Mouse (Mus musculus) right cerebral cortex, postnatal 14 days (tissue): ENCODE results near the gene Gstp3.
"Not testable (repeated sequence)": the region's sequence is repeated elsewhere in the genome, so short reads cannot be mapped to it uniquely, and the experiment has no call there.

Experiments used
- DNase-seq: peaks from one replicate; pipeline ENCODE4 v3.0.0; 2022

Gstp3 gene

DNA sequence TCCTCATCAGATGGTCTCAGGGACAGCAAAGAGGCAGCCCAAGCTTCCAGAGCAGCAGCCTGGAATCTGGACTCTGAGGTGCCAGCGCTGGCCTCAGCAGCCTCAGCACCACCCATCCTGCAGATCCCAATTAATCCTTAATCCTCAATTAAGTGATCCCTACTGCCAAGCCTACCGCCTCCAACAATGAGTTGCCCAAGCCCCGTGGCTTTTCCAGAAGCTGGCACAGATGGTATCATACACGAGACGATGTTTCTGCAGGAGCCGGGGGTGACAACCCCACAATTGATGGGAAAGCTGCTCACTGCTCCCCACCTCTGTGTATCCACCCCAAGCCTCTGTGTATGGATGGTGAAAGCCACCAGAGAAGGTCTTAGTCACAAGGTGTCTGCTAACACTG, 29.8 kb upstream of the Gstp3 start:
- DNase-seq = no peak

DNA sequence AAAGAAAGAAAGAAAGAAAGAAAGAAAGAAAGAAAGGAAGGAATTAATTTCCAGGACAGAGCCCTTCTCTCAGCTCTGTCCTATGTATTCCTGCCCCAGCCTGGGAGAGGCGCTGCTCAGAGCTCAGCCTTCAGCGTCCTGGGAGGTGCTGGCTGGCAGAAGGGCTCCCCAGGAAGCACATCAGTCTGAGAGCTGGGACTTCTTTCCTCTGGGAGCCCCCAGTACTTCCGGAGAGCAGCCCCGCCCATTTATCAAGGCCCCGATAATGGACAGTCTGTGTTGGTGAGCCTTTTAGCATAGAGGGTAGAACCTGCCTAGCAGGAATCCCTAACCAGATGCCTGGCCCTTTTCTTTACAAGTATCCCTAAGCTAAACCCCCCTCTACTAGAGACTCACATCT, 28.8 kb upstream of the Gstp3 start:
- DNase-seq = no peak

DNA sequence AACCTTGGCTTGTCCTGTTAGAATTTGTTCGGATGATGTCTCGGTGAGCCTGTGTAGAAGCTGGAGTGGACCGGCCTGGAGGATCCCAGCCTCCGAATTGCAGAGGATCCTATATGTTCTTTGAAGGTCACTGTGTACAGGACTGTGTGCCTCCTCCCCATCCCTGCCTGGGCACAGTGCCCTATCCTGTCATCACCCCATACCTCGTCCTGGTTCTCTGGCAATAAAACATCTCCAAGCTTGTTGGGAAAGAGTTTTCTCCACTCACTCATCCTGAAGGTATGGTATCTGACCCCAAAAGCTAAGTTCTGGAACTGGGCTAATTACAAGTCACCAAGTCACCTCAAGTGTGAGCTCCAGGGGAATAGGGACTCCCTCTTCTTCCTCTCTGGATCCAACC, 27.7 kb upstream of the Gstp3 start:
- no peak for DNase-seq

DNA sequence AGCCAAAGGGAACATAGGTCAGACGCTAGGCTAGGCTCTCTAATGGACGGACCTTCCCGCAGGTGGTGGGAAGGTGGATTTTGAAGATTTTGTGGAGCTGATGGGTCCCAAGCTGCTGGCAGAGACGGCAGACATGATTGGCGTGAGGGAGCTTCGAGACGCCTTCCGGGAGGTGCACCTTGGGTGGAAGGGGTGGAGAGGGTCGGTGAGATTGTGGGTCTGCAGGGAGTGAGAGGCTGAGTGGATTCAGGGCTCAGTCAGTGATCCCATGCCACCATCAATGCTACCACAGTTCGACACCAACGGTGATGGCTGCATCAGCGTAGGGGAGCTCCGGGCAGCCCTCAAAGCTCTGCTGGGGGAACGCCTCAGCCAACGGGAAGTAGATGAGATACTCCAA, 26.8 kb upstream of the Gstp3 start:
- DNase-seq = no peak

DNA sequence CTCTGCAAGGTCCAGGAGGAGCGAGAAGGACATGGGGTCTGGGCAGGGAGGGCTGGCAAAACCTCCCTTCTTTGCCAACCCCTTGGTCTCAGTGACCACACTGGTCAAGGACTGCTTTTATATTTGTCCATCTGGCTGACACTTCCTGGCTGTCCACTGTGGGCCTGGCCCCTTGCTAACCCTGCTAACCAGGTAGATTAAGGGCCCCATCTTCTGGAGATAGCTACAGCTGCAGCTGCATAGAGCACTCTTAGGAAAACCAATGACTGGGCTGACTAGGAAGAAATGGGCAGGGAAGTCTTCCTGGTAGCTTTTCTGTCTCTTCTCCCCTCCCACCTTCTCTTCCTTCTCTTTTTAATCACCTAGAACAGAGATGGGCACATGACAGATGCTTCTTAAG, 25.6 kb upstream of the Gstp3 start:
- DNase-seq = no peak

DNA sequence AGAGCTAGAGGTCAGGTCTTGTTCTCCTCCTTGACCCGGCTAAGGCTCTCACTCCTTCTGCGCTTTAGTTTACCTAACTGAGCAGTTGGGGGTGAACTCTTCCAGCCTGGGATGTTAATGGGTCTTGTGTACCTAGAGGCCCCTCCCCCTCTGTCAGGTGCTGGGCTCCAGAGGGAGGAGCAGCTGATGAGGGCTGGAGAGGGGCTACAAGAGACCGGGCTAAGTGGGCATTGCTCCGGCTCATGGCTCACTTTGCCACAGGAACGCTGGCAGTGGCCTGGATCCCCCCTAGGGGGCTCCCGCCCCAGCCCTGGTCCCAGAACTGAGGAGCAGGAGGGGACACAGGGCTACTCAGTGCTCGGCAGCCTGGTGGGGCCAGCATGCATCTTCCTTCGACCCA, 24.5 kb upstream of the Gstp3 start:
- no peak for DNase-seq

DNA sequence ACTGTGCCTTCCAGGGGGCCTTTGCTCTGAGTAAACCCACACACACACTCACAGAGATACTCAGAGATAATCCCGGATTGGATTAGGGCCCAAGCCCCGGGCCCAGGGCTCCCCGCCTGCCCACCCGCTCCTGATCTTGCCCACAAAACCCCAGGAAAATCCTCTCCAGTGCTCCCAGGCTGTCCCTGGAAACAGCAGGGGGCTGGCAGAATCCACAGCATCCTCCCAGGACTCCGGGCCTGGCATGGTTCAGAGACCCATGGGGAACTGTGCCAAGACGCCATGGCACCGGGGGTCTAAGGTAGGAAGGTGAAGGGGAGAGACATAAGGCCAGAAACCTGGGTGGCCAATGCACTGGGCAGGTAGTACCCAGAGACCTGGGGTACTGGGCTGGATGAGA, 23.9 kb upstream of the Gstp3 start:
- DNase-seq = no peak

DNA sequence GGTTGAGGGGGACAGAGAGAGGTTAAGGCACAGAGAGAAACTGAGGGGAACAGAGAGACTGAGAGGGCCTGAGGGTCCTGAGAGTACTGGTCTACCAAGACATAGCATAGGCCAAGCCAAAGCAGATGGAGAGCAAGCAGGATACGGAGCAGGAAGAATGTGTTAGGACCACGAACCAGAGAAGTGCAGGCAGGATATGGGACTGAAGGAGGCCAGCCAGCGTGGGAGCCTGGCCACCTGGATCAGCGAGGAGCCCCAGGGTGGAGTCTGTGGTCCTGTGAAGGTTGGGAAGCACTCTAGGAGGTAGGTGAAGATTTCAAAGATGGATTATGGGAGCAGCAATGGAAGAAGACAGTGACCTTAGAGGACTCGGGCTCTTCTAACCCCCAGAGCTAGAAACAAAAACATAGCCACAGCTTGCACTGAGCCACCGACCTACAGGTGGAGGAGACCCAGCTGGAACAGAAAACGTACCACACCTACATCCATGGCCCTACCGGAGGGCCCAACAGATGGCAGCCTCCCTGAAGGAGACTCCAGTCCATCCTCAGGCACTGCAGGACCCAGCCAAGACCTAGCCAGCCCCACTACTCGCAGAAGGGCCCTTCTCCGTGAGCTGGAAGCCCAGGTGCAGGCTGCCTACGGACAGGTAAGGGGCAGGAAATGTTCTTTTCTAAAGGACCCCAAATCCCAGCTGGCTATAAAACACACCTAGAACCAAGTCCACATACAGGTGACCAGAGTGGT, 23.0 kb upstream of the Gstp3 start:
- DNase-seq = no peak

DNA sequence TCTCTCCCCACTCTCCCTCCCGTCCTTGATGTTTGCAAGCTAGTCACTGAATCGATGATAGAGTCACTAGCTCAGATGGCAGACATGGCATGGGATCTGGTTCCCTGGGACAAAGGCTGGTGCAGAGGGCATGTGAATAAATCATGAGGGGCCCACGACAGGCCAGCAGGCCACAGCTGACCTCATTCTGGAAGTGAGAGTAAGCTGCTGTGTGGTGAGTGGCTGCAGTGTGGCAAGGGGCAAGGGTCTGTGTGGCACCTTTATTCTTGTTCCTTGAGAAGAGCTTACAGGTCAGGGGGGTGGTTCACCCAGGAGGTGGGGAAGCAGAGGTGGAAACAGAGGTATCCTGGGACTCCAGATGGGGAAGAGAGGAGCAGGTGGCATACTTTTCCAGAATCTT, 22.0 kb upstream of the Gstp3 start, which contains the start of gene Cabp2:
Gene Cabp2, plus strand, starts transcription at position 185 of the 400 bp plus-strand sequence.
- no peak for DNase-seq

DNA sequence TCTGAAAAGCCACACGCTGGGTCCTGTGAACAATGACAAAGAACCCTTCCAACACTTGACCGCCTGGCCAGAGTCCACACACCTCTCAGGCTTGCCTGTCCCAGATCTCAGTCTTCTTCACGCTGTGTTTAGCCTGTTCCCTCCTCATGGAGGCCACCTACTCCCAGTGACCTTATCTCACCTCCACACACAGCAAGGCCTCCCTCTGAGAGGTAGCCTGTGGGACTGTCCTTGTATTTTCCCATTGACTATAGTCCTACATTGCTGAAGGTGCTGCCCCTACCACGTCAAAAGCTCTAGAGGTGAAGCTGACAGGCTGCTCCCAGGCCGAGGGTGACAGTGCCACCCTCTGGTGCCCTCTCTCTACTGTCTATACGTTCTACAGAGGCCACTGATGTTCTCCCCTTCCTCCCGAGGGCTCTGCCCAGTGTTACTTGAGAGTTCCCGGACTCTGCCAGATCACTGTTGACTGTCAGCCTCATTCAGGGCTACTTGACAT, 21.2 kb upstream of the Gstp3 start:
- DNase-seq = no peak

DNA sequence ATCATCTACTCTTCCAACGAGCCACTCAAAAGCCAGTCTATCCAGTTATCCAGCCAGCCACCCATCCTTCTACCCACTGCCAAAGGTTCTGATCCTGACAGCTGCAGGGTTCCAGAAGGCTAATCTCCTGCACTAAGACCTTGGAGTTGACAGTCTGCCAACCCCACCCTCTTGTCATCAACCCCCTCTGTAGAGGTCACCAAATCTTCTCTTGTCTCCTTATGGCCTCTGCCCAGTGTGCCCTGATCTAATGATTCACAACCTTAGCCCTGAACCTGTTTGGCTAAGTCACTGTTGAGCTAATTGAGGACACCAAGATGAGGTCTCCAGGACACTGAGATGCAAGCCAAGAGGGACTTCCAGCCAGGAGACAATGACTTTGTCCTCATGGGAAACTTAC, 20.2 kb upstream of the Gstp3 start:
- no peak for DNase-seq

DNA sequence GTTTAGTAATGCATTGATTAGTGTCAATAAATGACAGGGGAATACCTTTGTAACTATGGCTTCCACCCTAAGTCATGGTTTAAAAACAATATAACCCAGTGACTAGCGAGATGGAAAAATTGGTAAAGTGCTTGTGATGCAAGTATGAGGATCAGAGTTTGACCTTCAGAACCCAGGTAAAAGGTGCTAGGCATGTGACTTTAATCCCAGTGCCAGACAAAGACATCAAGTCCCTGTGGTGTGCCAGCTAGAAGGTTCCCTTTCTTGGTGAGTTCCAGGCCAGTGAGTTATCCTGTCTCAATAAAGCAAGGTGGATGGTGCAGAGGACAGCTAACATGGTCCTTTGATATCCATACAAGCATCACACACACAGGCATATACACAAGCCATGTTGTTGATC, 16.2 kb upstream of the Gstp3 start:
- no peak for DNase-seq

DNA sequence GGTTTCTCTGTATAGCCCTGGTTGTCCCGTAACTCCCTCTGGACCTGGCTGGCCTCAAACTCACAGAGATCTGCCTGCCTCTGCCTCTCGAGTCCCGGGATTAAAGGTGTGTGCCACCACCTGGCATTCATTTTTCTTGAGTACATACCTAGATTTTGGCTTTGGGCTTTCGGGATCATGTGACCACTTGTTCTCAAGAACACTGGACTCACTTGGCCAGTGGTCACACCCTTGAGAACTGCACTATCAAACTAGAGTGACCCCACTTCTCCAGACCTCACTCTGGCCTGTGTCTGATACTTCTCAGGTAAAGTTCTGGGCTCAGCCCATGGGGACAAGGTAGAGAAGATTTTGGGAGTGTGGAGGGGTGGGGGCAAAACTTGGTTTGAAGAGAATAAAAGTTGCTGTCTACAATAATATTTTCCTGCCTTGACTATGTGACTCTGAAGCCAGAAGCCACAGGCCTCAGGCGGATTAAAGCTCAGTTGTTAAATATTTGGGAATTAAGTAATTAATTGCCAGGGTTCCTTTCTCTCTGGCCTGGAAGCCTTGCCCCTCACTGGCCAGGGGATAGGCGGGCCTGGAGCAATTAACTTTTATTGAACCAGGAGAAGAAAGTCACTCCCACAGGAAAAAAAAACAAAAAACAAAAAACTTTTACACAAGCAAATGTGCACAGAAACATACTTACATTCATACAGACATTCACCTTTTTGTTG, 13.5 kb upstream of the Gstp3 start:
- no peak for DNase-seq

DNA sequence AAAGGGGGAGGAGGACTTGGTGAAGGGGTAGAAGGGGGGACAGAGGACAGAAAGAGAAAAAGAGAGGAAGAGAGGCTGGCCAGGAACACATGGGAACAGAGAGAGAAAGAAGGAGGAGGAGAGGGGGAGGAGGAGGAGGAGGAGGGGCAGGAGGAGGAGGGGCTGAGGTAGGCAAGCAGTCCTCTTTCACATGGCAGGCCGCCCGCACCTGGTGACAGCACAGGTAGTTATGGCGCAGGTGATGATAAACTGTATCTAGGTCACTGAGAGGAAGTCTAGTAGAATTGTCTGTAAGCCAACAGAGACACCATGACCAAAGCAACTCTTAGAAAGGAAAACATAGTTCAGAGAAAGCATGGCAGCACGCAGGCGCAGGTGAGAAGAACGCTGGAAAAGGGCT, 12.0 kb upstream of the Gstp3 start:
- DNase-seq = no peak

DNA sequence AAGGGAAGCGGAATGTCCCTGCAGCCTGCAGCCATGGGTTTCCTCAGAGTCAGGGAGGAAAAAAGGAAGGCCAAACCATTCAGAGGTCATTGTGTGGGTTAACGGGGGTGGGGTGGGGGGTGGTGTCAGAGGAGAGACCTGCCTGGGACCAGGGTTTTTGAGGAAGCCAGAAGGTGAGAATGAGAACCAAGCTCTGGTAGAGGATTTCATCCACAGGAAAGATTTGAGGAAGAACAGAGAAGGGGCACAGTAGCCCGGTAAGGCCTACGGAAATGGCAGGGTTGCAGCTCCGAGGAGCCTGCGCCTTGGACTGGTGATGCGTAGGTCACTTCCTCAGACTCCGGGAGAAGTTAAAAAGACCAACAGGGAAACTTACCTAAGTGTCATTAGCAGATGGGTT, 11.4 kb upstream of the Gstp3 start:
- no peak for DNase-seq

DNA sequence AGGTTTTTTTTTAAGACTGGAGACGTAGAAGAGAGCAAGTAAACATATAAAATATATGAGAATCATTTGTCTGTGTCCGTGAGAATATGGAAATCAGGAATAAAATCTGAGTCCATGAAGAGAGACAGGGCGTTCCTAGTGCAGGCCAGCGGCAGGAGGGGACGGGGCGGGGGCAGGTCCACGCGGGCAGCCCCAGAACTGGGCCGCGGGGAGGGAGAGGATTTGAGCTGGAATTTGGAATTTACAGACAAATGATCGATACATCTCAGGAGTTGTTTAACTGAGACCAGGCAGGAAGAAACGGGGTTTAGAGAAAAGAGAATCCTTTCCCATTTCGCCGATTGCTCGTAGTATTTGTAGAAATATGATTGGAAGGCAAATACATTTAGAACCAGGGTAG, 10.9 kb upstream of the Gstp3 start:
- DNase-seq = no peak

DNA sequence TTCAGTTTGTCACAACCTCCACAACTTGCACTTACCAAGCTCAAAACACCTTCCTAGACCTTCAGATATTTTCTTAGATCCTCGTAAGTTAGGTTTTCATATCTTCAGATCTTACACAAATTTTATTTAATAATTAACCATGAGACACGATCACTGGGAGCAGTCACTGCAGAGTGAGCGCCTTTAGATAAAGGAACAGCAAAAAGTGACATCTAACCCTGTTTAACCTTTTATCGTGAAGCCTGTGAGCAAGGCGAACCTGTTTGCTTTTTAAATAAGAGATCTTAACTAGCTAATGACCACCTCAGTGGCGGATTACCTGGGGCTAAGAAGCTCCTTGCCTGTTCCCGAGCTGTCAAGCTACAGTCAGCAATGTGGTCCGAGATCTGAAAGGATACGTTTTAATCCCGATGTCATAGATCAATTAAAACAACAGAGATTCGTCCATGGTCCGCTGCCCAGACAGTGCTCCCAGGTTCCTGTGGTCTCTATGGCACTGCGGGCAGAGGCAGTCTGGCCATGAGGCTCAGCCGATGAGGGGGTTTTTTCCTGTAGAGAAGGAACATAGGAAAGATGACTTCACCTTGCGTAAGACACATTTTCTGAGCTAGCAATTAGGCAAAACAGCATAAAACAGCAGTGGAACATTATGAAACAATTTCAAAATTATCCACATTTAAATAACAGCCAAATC, 9.5 kb upstream of the Gstp3 start:
- DNase-seq = no peak

DNA sequence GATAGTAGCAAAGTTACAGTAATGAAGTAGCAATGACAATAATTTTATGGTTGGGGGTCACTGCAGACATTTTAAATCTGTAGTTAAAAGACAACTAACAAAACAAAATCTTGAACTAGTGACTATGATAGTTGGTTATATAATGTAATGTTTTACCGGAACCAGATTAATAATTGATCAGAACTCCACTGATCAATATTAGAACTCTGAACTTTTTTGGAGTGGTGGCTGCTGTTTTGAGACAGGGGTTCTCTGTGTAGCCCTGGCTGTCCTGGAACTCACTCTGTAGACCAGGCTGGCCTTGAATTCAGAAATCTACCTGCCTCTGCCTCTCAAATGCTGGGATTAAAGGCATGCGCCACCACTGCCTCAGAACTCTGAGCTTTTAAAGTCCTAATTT, 8.9 kb upstream of the Gstp3 start:
- not testable (repeated sequence) for DNase-seq

DNA sequence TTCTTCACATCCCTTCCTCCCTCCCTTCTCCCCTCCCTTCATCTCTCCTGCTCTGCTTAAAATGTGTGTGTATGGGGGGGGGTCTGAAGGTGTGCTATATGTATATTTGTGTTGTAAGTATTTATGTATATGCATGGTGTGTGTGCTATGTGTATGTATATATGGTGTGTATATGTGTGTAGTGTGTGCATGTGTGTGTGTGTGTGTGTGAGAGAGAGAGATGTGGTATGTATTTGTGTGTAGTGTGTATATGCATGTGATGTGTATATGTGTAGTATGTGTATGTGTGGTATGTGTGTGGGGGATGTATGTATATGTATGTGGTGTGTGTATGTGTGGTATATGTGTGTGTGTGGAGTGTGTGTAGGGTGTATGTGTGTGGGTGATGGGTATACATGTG, 7.5 kb upstream of the Gstp3 start:
- DNase-seq = no peak

DNA sequence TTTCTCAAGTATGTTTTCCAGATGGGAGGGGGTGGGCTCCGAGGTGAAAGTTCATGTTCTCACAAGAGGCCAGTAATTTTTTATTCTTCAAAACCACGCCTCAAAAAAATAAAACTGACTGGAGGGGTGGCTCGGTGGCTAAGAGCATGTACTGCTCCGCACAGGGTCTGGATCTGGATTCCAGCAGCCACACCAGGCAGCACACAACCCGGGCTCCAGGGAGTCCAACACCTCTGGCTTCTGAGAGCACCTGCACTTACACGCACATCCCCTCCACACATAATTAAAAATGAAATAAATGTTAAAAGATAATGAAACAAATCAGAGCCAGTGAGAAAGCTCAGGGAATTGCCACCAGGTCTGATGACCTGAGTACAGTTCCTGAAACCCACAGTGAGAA, 6.9 kb upstream of the Gstp3 start:
- no peak for DNase-seq

DNA sequence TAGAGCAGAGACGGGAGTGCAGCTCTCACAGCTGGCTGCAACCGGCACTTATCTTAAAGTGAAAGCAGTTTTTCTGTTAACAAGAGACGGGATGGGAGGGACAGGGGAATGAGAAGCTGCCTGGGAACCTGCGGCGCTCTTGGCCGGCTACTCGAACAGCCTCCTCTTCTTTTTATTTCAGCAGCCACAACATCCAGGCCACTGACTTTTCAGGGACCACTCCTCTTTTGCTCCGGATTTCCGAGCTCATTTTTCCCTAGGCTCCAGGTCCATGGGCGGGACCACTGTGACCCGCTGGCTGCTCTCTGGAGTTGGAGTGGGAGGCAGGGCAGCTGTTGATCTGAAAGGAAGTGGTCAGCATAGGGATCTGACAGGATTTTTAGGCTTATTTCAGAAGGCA, 5.1 kb upstream of the Gstp3 start:
- not testable (repeated sequence) for DNase-seq

DNA sequence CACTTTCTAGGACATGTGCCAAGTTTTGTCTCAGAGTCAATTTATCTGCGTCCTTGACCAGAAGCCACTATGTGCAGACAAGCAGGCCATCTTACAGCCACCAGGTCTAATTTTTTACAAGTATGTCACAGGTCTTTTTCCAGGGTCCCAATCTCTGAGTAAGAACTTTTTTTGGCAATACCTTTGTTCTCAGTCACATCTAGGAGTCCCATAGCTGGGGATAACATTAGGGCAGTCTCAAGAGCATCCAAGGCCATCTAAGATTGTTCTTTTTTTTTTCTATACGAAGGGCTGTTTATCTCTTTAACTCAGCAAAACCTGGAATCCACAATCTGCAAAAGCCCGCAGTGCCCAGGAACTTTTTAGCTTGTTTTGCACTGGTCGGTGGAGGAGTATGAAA, 4.0 kb upstream of the Gstp3 start:
- DNase-seq = not testable (repeated sequence)

DNA sequence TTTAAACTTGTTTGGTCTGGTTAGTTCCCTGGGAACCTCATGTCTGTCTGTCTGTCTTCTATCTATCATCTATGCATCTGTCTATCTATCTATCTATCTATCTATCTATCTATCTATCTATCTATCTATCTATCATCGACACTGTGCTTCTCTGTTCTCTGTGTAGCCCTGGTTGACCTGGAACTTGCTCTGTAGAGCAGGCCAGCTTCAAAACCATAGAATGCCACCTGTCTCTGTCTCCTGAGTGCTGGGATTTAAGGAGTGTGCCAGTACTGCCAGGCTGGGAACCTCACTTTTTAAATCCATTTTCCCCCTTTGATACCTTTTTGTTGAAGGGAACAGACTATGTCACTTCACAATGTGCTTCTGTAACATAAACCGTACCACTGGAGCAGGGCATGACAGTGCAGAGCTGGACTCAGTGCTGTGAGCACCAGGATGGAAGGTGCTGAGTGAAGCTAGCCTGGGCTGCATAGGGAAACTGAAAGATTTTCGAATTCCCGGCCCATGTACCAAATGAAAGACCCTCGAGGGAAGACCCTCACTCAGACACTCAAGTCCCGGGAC, 1.6 kb upstream of the Gstp3 start:
- DNase-seq = no peak
